In genomic region chr16:65312947-65313346, GRCm38 (mm10) we compare ENCODE assay signal across 26 mouse cellular contexts.
DNase-seq lines count a peak whose midpoint lies in the region; ATAC-seq and TF ChIP-seq lines count a peak whose summit lies in the region.
"Had no signal": no experiment of that assay in that cellular context is flagged by ENCODE, and none has a peak within 500 bp of the region (broad histone marks: within the 10 kb centered on the region; RNA-seq: fewer than 3 reads in every experiment).

No protein-coding gene starts in this region.

- no peak overlapping the region for H3ac ChIP-seq in myocyte (ENCODE audit: control insufficient read depth, insufficient read length)

- no peak for TF ChIP-seq POLR2A in MEL (IDR thresholded peaks at IDR 0.05; ENCODE audit: control insufficient read depth in 1 of 2, insufficient read depth in 1 of 2, low read depth in 1 of 2, low read length in 2 of 2, poor library complexity in 1 of 2)
- no peak for TF ChIP-seq POLR2A in myocyte (IDR thresholded peaks at IDR 0.05; ENCODE audit: insufficient read length, low read depth)
- no peak for TF ChIP-seq POLR2A in cerebellum, adult 2 months (IDR thresholded peaks at IDR 0.05; ENCODE audit: borderline replicate concordance, insufficient read depth, low read length)

- no peak overlapping the region for H3K4me2 ChIP-seq in lung, embryonic 14.5 days
- H3K4me2 ChIP-seq in myocyte (ENCODE audit: low read depth): peak overlapping the region; percentile 6
- H3K4me2 ChIP-seq: embryonic facial prominence, embryonic 13.5 days; forebrain, embryonic 13.5 days; heart, embryonic 11.5 days; hindbrain, embryonic 12.5 days; hindbrain, embryonic 15.5 days had no signal

- no peaks in the 10 kb centered on the region for H3K79me2 ChIP-seq in MEL (ENCODE audit: control insufficient read depth, insufficient read depth, low read length, poor library complexity)
- H3K79me2 ChIP-seq in myocyte (ENCODE audit: control insufficient read depth, insufficient read depth): no peaks in the 10 kb centered on the region

- H3K4me3 ChIP-seq in lung, embryonic 14.5 days (ENCODE audit: low read depth, low read length): no peak overlapping the region
- H3K4me3 ChIP-seq in MEL (ENCODE audit: control insufficient read depth in 1 of 2, insufficient read depth in 1 of 2, low read depth in 2 of 2, low read length in 2 of 2) (peak overlapping the region in 1 of 2 experiments; percentile 39; a peak in 2 of 4 replicates), myocyte (no peak overlapping the region)
- H3K4me3 ChIP-seq in cerebellum, adult 2 months (replicated peaks; ENCODE audit: insufficient read depth, low read depth, low read length): no peak overlapping the region
- H3K4me3 ChIP-seq: embryonic facial prominence, embryonic 10.5 days; embryonic facial prominence, embryonic 13.5 days; erythroblast, embryonic 14.5 days; forebrain, embryonic 13.5 days; gastrocnemius, adult 2 months; hindbrain, embryonic 12.5 days; hindbrain, embryonic 15.5 days had no signal

- H3K36me3 ChIP-seq in lung, embryonic 14.5 days (ENCODE audit: insufficient read depth): no peaks in the 10 kb centered on the region
- H3K36me3 ChIP-seq in MEL (ENCODE audit: control insufficient read depth in 1 of 2, insufficient read depth in 2 of 2, low read length in 2 of 2) (no peaks in the 10 kb centered on the region), myocyte (ENCODE audit: control insufficient read depth, insufficient read depth) (no peaks in the 10 kb centered on the region)
- H3K36me3 ChIP-seq: embryonic facial prominence, embryonic 10.5 days; embryonic facial prominence, embryonic 13.5 days; hindbrain, embryonic 12.5 days; hindbrain, embryonic 15.5 days had no signal

- TF ChIP-seq EP300 in MEL (IDR thresholded peaks at IDR 0.05; ENCODE audit: low read depth in 1 of 2, low read length in 2 of 2): no peak

- no peak for TF ChIP-seq CTCF in lung, embryonic 14.5 days (IDR thresholded peaks at IDR 0.05; ENCODE audit: low read depth)
- TF ChIP-seq CTCF in MEL (IDR thresholded peaks at IDR 0.05 in 2 of 3, conservative IDR thresholded peaks at IDR 0.05 in 1 of 3; ENCODE audit: control insufficient read depth in 1 of 3, insufficient read depth in 1 of 3, low read depth in 2 of 3, low read length in 3 of 3, poor library complexity in 1 of 3, severe bottlenecking in 1 of 3): no peak
- no peak for TF ChIP-seq CTCF in cerebellum, adult 2 months (IDR thresholded peaks at IDR 0.05; ENCODE audit: borderline replicate concordance, insufficient read depth, low read depth, low read length)

- TF ChIP-seq RAD21 in MEL (IDR thresholded peaks at IDR 0.05; ENCODE audit: low read depth, low read length): no peak

- no peak for ATAC-seq in lung, embryonic 14.5 days (ENCODE audit: insufficient read depth)
- ATAC-seq: forebrain, embryonic 13.5 days; forebrain, embryonic 16.5 days; intestine, postnatal 0 days had no signal

- H3K9ac ChIP-seq in lung, embryonic 14.5 days: no peak overlapping the region
- H3K9ac ChIP-seq in MEL (ENCODE audit: control insufficient read depth, low read depth, low read length, poor library complexity, severe bottlenecking): no peak overlapping the region
- H3K9ac ChIP-seq: embryonic facial prominence, embryonic 13.5 days; forebrain, embryonic 13.5 days; hindbrain, embryonic 12.5 days; hindbrain, embryonic 15.5 days had no signal

- no peak overlapping the region for H3K27ac ChIP-seq in lung, embryonic 14.5 days (ENCODE audit: low read depth)
- H3K27ac ChIP-seq in MEL (ENCODE audit: control insufficient read depth, low read depth, low read length): no peak overlapping the region
- H3K27ac ChIP-seq in cerebellum, adult 2 months (ENCODE audit: insufficient read depth, low read length): no peak overlapping the region
- H3K27ac ChIP-seq: embryonic facial prominence, embryonic 10.5 days; embryonic facial prominence, embryonic 13.5 days; forebrain, embryonic 13.5 days; gastrocnemius, adult 2 months; hindbrain, embryonic 12.5 days; hindbrain, embryonic 15.5 days had no signal

- H3K27me3 ChIP-seq in lung, embryonic 14.5 days (ENCODE audit: insufficient read depth, low read length): no peaks in the 10 kb centered on the region
- H3K27me3 ChIP-seq in MEL (ENCODE audit: control insufficient read depth in 1 of 2, insufficient read depth in 2 of 2, low read length in 2 of 2): no peaks in the 10 kb centered on the region
- no peaks in the 10 kb centered on the region for H3K27me3 ChIP-seq in myocyte (ENCODE audit: control insufficient read depth, insufficient read depth, insufficient read length)
- no peaks in the 10 kb centered on the region for H3K27me3 ChIP-seq in cerebellum, adult 2 months (ENCODE audit: control insufficient read depth, insufficient read depth, low read length)
- H3K27me3 ChIP-seq: embryonic facial prominence, embryonic 13.5 days; forebrain, embryonic 13.5 days; hindbrain, embryonic 12.5 days; hindbrain, embryonic 15.5 days had no signal

- no peaks in the 10 kb centered on the region for H3K9me3 ChIP-seq in lung, embryonic 14.5 days (ENCODE audit: low read depth, low read length)
- no peaks in the 10 kb centered on the region for H3K9me3 ChIP-seq in MEL (replicated peaks; ENCODE audit: insufficient read depth, low read length)
- H3K9me3 ChIP-seq: embryonic facial prominence, embryonic 10.5 days; embryonic facial prominence, embryonic 13.5 days; forebrain, embryonic 13.5 days; hindbrain, embryonic 12.5 days; hindbrain, embryonic 15.5 days had no signal

- no peaks in the 10 kb centered on the region for H3K4me1 ChIP-seq in lung, embryonic 14.5 days (ENCODE audit: insufficient read depth)
- no peaks in the 10 kb centered on the region for H3K4me1 ChIP-seq in MEL (ENCODE audit: control insufficient read depth in 1 of 2, insufficient read depth in 2 of 2, low read length in 2 of 2)
- no peaks in the 10 kb centered on the region for H3K4me1 ChIP-seq in cerebellum, adult 2 months (ENCODE audit: control insufficient read depth, insufficient read depth, low read length)
- H3K4me1 ChIP-seq: embryonic facial prominence, embryonic 10.5 days; embryonic facial prominence, embryonic 13.5 days; forebrain, embryonic 13.5 days; hindbrain, embryonic 12.5 days; hindbrain, embryonic 15.5 days had no signal

- WGBS in lung, embryonic 14.5 days: 68% methylated on average over 2 of the region's 2 CpGs
- 83% methylated on average over 2 of the region's 2 CpGs for WGBS in cerebellum, adult 2 months

- DNase-seq in lung, embryonic 14.5 days: peak; percentile 11
- DNase-seq in lung, postnatal 14 days: no peak
- DNase-seq in A20 (ENCODE audit: low read depth, low spot score) (peak; percentile 35), MEL (ENCODE audit: low read depth, low spot score) (peak; percentile 1)
- no peak for DNase-seq in layer of hippocampus, postnatal 25 days (ENCODE audit: extremely low spot score in 1 of 2, low spot score in 1 of 2)
- DNase-seq in cerebellum, adult 2 months: no peak
- DNase-seq: adrenal gland, adult 2 months; adrenal gland, postnatal 14 days; B cell, adult 2 months; cerebellum, adult 8-10 months; cerebellum, postnatal 10 days; cerebellum, postnatal 36 days; embryo, embryonic 11 days; gastrocnemius, adult 2 months; gastrocnemius, postnatal 14 days; heart, adult 11 months had no signal

TF ChIP-seq in MEL, 35 proteins besides CTCF, POLR2A, EP300 and RAD21:
- TF ChIP-seq KAT2A (conservative IDR thresholded peaks at IDR 0.05; ENCODE audit: low read depth, low read length) (no peak), TCF12 (IDR thresholded peaks at IDR 0.05; ENCODE audit: low read depth, low read length) (no peak), POLR2AphosphoS2 (IDR thresholded peaks at IDR 0.05; ENCODE audit: low read length) (no peak), POLR2AphosphoS5 (IDR thresholded peaks at IDR 0.05; ENCODE audit: borderline replicate concordance, low read depth, low read length) (no peak), NELFE (IDR thresholded peaks at IDR 0.05; ENCODE audit: low read depth, low read length) (no peak), RCOR1 (IDR thresholded peaks at IDR 0.05; ENCODE audit: low read depth, low read length) (no peak)

TF ChIP-seq in myocyte, 11 proteins besides CTCF, POLR2A, EP300 and RAD21:
- no peak for TF ChIP-seq MAX (IDR thresholded peaks at IDR 0.05; ENCODE audit: low read depth)
- TF ChIP-seq REST (IDR thresholded peaks at IDR 0.05; ENCODE audit: insufficient read depth, insufficient read length): no peak
- no peak for TF ChIP-seq TCF3 (IDR thresholded peaks at IDR 0.05; ENCODE audit: insufficient read length, low read depth)
- TF ChIP-seq POLR2AphosphoS2 (IDR thresholded peaks at IDR 0.05; ENCODE audit: insufficient read length, low read depth): no peak
- TF ChIP-seq E2F4 (IDR thresholded peaks at IDR 0.05; ENCODE audit: insufficient read depth): no peak
- TF ChIP-seq TCF12 (IDR thresholded peaks at IDR 0.05; ENCODE audit: insufficient read depth, poor library complexity, severe bottlenecking): no peak
- TF ChIP-seq MYOG (IDR thresholded peaks at IDR 0.05; ENCODE audit: control insufficient read depth in 1 of 3, insufficient read depth in 1 of 3, insufficient read length in 2 of 3, low read depth in 2 of 3): no peak
- no peak for TF ChIP-seq CEBPB (IDR thresholded peaks at IDR 0.05; ENCODE audit: insufficient read depth, poor library complexity, severe bottlenecking)
- TF ChIP-seq MYOD1 (IDR thresholded peaks at IDR 0.05; ENCODE audit: control insufficient read depth in 1 of 3, insufficient read length in 2 of 3, low read depth in 2 of 3): no peak
- TF ChIP-seq USF1 (IDR thresholded peaks at IDR 0.05; ENCODE audit: low read depth): no peak

Comparison
In these comparisons a context has a peak if more than half of its experiments do, and no peak if none do; other contexts are left out.
1. DNase-seq: peak in lung, embryonic 14.5 days (single experiment), A20 (single experiment) and MEL (single experiment); none in lung, postnatal 14 days (single experiment), layer of hippocampus, postnatal 25 days (0 of 2) and cerebellum, adult 2 months (0 of 2).